Mouse (Mus musculus) kidney, postnatal 14 days (tissue): ENCODE measurements around the gene P2rx6.
A peak's percentile ranks its signal among the peaks of the same experiment; 100 is the strongest.
"Not testable (repeated sequence)": the region's sequence is repeated elsewhere in the genome, so short reads cannot be mapped to it uniquely, and the experiment has no call there.

Experiments
- DNase-seq: peaks from one replicate; pipeline ENCODE4 v3.0.0; 2022; ENCODE audit warnings: mixed read lengths

P2rx6 gene

DNA sequence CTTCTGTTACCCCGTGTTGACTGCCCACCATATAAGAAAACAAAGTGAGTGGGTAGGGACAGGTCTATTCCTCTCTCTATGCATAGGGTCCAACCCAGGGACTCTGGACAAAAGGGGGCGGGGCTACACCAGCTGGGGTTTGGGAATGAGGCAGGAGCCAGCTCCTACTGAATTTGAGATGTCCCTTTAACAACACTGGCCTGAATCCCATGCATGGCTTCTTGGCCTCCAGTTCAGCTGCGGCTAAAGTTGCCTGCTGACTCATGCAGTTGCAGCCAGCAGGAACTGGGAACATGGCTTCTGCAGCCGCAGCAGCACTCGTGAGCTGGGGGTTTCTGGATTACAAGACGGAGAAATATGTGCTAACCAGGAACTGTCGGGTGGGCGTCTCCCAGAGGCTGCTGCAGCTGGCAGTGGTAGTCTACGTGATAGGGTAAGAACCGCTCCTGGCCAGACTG is at the start of gene P2rx6:
P2rx6 (plus strand) TSS at position 135 of the 458 bp plus-strand sequence.
- DNase-seq = peak; percentile 42

DNA sequence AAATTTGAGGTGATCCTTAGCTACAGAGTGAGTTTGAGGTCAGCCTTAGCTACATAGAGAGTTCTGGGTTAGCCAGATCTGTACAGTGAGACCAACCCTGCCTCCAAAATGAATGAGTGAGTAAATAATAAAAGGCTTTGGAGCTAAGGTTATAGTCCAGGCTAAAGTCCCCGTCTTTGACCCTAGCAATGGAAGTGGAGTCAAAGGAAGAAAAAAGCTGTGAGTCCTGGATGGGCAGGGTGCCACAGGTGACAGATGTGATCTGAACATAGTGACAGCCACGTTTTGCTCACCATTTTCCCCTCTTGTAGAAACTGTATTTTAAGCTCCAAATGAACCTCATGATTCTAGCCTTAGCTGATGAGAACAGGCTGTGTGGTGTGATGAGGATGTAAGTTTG is 42.8 kb upstream of the P2rx6 start:
- DNase-seq = no peak

GRCm38 (mm10) chr16:17524156-17524555 is 37.5 kb upstream of the P2rx6 start:
- DNase-seq = no peak

DNA sequence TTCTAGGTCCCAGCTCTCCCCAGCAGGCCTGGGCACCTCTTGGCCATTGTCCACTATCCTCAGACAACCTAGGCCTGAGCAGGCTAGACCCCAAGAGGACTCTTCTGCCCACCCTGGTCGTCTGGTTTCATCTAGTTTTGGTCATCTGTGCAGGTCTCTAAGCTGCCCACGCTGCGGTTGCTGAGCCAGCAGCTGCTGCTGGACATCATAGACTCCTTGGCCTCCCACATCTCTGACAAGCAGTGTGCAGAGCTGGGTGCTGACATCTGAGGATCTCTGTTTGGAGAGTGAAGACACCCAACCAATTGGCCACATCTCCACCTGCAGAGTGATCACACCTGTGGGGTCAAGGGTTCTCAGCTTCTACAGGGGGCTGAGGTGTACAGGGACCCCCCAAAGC is 36.2 kb upstream of the P2rx6 start:
- DNase-seq = no peak

GRCm38 (mm10) chr16:17526223-17526622 is 35.5 kb upstream of the P2rx6 start:
- peak; percentile 45 for DNase-seq

- no peak for DNase-seq
Measured at GRCm38 (mm10) chr16:17527606-17528005, 34.1 kb upstream of the P2rx6 start.

DNA sequence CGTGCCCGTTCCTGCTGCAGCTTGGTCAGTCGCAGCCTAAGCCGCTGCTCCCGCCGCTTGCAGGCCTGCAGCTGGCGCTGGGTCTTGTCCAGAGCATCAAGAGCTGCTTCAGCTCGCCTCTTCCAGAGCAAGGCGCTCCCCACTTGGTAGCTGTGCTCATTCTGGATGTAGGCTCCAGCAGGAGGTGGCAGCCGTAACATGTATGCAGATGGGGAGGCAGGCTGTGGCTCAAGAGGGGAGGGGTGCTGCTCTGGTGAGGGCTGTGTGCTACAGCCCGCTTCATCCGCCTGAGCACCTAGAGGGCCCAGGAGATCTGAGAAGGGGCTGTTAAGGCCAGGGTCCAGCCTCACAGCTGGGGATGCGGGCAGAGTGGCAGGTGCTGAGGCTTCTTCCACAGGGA is 33.4 kb upstream of the P2rx6 start:
- no peak for DNase-seq

DNA sequence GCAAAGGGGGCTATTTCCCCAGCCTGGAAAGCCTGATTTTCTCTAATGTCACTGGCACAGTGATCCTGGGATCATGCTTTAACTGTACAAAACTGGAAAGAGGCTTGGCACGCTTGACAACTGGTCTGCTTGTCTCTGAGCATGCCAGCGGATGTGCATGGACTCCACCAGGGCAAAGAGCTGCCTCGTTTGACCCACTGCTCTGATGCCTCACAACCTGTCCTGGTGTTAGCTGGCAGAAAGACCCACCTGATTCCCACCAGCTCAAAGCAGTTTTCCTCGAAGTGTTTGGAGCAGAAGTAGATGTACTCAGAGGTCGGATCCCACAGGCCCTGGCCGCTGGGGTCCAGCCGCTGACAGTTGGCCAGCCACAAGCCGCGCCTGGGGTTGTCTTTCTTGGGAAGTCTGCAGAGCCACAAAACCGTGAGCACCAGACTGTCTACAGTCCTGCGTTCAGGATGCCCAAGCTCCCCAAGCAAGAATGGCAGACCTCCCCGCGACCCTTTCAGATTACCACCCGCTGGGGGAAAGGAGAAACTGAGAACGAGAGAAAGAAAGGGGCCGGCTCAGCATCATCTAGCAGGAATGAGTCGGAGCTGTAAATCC is 31.6 kb upstream of the P2rx6 start:
- DNase-seq = no peak

DNA sequence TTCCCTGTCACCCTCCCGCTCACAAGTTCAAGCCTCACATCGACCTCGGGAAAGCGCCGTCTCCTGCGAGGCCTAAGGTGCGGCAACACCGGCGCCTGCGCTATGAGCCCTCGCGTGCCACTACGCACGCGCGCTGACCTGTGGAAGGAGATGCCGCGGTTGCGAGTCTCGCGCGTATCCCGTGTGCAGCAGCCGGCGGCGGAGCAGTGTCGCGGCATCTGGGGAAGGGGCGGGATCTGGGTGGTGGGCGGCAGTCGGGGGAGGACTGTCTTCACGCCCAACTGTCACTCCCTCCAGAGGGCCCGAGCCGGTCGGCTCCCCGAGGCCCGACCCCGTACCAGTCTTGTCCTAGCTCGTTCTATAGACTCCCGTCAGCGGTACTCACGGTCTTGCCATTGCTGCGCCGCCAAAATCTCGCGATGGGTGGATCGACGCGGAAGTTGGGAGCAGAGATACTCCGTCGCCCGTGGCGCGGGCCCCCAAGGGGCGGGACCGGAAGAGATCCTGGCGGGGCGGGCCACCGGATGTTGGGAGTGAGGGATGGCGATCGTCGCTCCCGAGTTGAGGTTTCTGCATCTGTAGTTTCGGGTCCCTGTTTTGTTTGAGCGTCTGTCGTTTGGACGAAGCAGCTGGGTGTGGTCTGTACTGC is 30.9 kb upstream of the P2rx6 start, which contains the start of gene Thap7:
Thap7 (minus strand) TSS at position 497 of the 649 bp plus-strand sequence.
- DNase-seq = peak; percentile 97

GRCm38 (mm10) chr16:17532271-17532670 is 29.4 kb upstream of the P2rx6 start:
- DNase-seq = peak; percentile 52

- DNase-seq = no peak
Measured at GRCm38 (mm10) chr16:17532676-17533329, 28.9 kb upstream of the P2rx6 start.

- no peak for DNase-seq
Measured at GRCm38 (mm10) chr16:17536584-17536983, 25.1 kb upstream of the P2rx6 start.

- no peak for DNase-seq
Measured at GRCm38 (mm10) chr16:17542632-17543031, 19.1 kb upstream of the P2rx6 start.

GRCm38 (mm10) chr16:17552837-17553236 is 8.8 kb upstream of the P2rx6 start:
- DNase-seq = no peak

DNA sequence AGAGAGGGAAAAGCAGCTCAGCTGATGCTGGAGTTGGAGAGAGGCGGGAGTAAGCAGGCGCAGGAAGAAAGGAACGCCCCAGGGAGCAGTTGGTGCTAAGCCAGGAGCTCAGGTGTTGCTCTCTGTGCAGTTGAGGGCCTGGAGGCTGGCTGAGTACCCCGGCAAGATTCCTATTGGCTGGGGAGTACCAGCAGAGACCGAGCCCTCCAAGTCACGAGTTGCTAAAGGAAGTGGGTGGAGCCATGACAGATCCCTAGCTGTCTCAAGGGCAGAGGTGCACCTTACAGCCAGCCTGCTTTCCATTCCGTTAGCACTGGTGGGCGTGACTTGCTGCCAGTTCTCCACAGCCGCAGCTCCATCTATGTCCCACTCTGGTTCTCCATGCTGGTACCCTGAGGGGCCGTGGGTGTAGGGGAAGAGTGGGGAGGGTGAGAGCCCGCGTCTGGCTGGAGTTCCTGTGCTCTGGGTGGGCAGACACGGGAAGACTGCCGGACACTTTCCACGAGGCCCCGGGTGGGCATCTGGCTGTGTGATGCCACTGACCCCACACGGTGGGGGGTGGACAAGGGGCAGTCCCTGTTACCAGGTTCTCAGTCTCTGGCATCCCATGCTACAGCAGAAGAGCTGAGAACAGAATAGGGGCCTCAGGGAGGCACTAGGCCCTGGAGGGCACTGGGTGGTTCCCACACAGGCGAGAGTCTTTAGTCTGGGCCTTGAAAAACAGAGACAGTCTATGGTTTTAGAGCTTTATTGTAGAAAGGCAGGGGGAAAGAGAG is 7.6 kb upstream of the P2rx6 start:
- DNase-seq = peak; percentile 82

GRCm38 (mm10) chr16:17554702-17555101 is 7.0 kb upstream of the P2rx6 start:
- not testable (repeated sequence) for DNase-seq

DNA sequence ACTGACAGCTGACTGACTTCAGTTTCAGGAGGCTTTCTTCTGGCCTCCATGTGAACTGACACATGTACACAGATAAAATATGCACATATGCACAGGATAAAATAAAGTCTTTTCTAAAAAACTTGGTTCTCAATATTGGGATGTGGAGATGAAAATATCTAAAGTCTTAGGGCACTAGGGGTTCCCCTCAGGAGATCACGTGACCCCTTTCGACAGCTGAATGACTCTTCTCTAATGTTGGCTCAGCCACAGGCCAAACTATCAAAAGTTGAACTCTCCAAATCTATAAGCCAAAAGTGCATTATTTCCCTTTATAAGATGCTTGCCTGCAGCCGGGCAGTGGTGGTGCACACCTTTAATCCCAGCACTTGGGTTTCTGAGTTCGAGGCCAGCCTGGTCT is 5.5 kb upstream of the P2rx6 start:
- no peak for DNase-seq

DNA sequence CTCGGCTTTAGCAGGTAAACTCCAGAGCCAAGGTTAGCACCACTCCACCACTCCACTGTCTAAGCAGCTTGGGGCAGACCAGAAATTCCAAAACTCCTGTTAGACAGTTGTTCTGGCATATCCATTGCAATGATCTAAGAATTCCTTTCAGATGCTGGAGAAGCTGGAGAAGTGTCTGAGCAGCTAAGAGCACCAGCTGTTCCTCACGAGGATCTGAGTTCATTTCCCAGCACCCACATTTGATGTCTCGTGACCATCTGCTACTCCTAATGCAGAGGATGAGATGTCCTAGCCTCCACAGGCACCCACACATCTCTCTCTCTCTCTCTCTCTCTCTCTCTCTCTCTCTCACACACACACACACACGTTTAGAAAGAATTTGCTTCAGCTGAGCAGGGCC is 4.8 kb upstream of the P2rx6 start:
- no peak for DNase-seq

DNA sequence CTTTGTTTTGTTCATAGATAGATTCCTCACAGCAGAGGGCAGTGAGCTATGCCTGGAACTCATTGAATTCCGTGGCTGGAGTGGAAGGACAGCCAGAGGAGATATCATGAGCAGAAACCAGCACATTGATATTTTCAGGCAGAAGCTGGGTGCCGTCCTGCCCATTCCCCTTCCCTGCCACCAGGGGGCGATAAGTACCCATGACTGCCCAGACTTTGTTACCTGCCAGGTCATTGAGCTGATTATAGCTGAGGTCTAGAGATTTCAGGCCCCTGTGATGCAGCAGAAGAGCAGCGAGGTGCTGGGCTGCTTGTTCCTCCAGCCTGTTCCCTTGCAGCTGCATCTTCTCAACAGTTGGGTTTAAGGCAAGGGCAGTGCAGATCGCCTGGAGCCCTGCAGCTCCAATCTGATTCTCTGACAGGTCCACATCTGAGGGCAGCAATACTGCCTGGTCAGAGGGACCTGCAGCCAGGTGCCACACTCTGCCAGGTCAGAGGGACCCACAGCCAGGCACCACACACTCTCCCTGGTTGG is 3.7 kb upstream of the P2rx6 start:
- DNase-seq = peak; percentile 77

DNA sequence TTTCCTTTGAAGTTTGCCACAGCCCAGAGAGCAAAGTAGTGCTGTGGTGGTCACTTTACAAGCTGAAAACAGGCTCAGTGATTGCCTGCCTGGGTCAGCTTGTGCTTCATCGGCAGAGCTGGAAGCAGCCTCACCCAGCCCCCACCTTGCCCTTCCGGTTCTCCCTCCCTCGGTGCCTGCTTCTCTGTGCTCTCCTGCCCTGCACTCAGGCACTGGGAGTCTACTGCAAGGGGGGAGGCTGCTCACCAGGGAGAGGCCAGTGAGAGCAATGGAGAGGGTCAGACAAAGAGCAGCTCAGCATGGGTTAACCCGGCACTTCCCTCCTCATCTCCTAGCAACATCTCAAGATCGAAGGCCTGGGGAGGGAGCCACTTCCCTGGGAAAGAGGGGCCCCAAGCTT is 2.9 kb upstream of the P2rx6 start:
- DNase-seq = no peak

- no peak for DNase-seq
Measured at GRCm38 (mm10) chr16:17559396-17560027, 2.2 kb upstream of the P2rx6 start.

DNA sequence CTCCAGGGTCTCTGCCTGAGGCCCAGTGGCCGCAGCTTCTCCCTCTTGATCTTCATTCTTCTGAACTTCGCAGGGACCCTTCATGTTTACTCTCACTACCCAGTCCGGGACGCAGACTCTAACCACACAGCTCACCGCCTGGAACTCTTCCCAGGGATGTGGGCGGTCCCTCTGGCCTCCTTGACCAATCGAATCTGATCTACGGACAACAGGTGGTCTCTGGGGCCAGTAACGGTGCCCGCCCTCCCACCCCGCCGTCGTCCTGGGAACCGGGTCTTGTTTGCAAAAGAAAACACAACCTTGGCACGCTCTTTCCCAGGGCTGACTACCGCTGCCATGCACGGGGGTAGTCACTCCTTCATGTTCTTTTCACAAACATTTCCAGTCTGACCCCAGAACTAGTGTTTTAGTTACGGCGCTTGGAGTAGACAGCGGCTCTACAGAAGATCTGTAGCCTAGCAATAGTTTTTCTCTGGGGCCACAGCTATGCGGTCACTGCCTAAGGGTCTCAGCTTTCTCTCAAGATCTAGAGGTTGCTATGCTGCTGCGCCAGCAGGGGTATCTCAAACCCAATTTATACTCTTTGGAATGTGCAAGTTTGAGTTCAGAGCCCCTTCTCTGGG is 446 bp upstream of the P2rx6 start, which contains the start of gene Lrrc74b:
Lrrc74b (minus strand) TSS at position 120 of the 623 bp plus-strand sequence.
- DNase-seq = peak; percentile 62
